Mouse (Mus musculus) hindbrain, embryonic 11.5 days (tissue): ENCODE data around the gene Nkain4. TPM values are rescaled to one million over a fixed set of nuclear protein-coding genes. Genes with fewer than 3 reads are reported as not detected.

ENCODE experiments used
- ATAC-seq: fragments of 200-750 bp; cut with Nextera tagmentation; 2 replicates; pipeline ENCODE4 v1.8.0; 2017; ENCODE audit warnings: mild to moderate bottlenecking, moderate TSS enrichment, moderate library complexity; ENCODE audit not compliant: low FRiP score
- DNase-seq: peaks from one replicate; pipeline ENCODE4 v3.0.0-alpha.2; 2015; ENCODE audit warnings: low spot score
- H3K27ac ChIP-seq: fragments of 300-500 bp; sonication (generic); 2 replicates; pipeline ENCODE4 v1.5.1; 2014; ENCODE audit warnings: mild to moderate bottlenecking, low read depth, low read length
- H3K27me3 ChIP-seq: fragments of 300-500 bp; sonication (generic); 2 replicates; pipeline ENCODE4 v1.6.1; 2014; ENCODE audit warnings: mild to moderate bottlenecking, low read length, moderate library complexity, mixed read lengths; ENCODE audit not compliant: control insufficient read depth, insufficient read depth
- H3K36me3 ChIP-seq: fragments of 300-500 bp; sonication (generic); 2 replicates; pipeline ENCODE4 v1.6.1; 2014; ENCODE audit warnings: mild to moderate bottlenecking, low read length, moderate library complexity, mixed read lengths; ENCODE audit not compliant: control insufficient read depth, insufficient read depth
- H3K4me1 ChIP-seq: fragments of 300-500 bp; sonication (generic); replicated peaks from 2 replicates; pipeline ENCODE4 v1.6.1; 2014; ENCODE audit warnings: low read length, mixed read lengths; ENCODE audit not compliant: control insufficient read depth, insufficient read depth
- H3K4me2 ChIP-seq: fragments of 300-500 bp; sonication (generic); replicated peaks from 2 replicates; pipeline ENCODE4 v1.6.1; 2014; ENCODE audit warnings: mild to moderate bottlenecking, low read depth, low read length
- H3K4me3 ChIP-seq: fragments of 300-500 bp; sonication (generic); 2 replicates; pipeline ENCODE4 v1.5.1; 2014; ENCODE audit warnings: low read depth, low read length
- H3K9ac ChIP-seq: fragments of 300-500 bp; sonication (generic); 2 replicates; pipeline ENCODE4 v1.6.1; 2014; ENCODE audit warnings: low read depth, low read length
- H3K9me3 ChIP-seq: fragments of 300-500 bp; sonication (generic); 2 replicates; pipeline ENCODE4 v1.6.1; 2016; ENCODE audit warnings: low read length; ENCODE audit not compliant: control insufficient read depth
- WGBS: fragments of 180-500 bp; shearing (Covaris S2); extraction: QIAGEN DNeasy Blood & Tissue Kit; methylation state at CpG from one replicate; pipeline ENCODE4 v1.1.7; 2014; 5-methylcytosine and 5-hydroxymethylcytosine counted together
- polyA plus RNA-seq: library from polyadenylated mRNA; unstranded; fragments of >200 nt; fragmentation: Nextera tagmentation; extraction: Ambion mirVana; gene quantifications from 2 replicates; pipeline ENCODE4 v1.2.1, GENCODE M21; 2014

Nkain4 gene
- polyA plus RNA-seq, 1 experiment from 2014 or later: 80.5 TPM

GRCm38 (mm10) chr2:180893537-180894028 lies 60.9 kb downstream of the Nkain4 start:
- H3K27ac ChIP-seq: peak overlapping the region; percentile 99
- ATAC-seq (peak; percentile 27), DNase-seq (peak; percentile 62)
- H3K9me3 ChIP-seq: no peaks in the 10 kb centered on the region
- peak overlapping the region; percentile 100 for H3K9ac ChIP-seq
- H3K27me3 ChIP-seq: peaks cover 7% of the 10 kb centered on the region; the same call in 1 of the 2 replicates
- 0% methylated on average over 49 of the region's 50 CpGs for WGBS
- H3K4me3 ChIP-seq: peak overlapping the region; percentile 93
- H3K4me1 ChIP-seq: peaks cover 7% of the 10 kb centered on the region
- H3K36me3 ChIP-seq: no peaks in the 10 kb centered on the region
- peak overlapping the region; percentile 82 for H3K4me2 ChIP-seq

- H3K36me3 ChIP-seq: no peaks in the 10 kb centered on the region
- H3K4me2 ChIP-seq: peak overlapping the region; percentile 82
- H3K27me3 ChIP-seq: peaks cover 7% of the 10 kb centered on the region; the same call in 1 of the 2 replicates
- peak overlapping the region; percentile 99 for H3K27ac ChIP-seq
- peak overlapping the region; percentile 100 for H3K9ac ChIP-seq
- H3K9me3 ChIP-seq: no peaks in the 10 kb centered on the region
- H3K4me1 ChIP-seq: peaks cover 9% of the 10 kb centered on the region
- WGBS: under 1% methylated on average over 79 of the region's 97 CpGs
- DNase-seq: peak; percentile 90
- peak overlapping the region; percentile 93 for H3K4me3 ChIP-seq
- peak; percentile 17 for ATAC-seq
Observed at GRCm38 (mm10) chr2:180892841-180893521, 61.5 kb downstream of the Nkain4 start.

- 5% methylated on average over 9 of the region's 9 CpGs for WGBS
- H3K27me3 ChIP-seq: peaks cover 7% of the 10 kb centered on the region; the same call in 1 of the 2 replicates
- no peaks in the 10 kb centered on the region for H3K9me3 ChIP-seq
- peak overlapping the region; percentile 100 for H3K9ac ChIP-seq
- H3K4me1 ChIP-seq: peaks cover 11% of the 10 kb centered on the region
- H3K36me3 ChIP-seq: no peaks in the 10 kb centered on the region
- H3K4me3 ChIP-seq: peak overlapping the region; percentile 93
- H3K27ac ChIP-seq: peak overlapping the region; percentile 99
- DNase-seq: no peak
- peak overlapping the region; percentile 82 for H3K4me2 ChIP-seq
- ATAC-seq: no peak
Observed at GRCm38 (mm10) chr2:180891835-180892323, 62.6 kb downstream of the Nkain4 start.

- peaks cover 7% of the 10 kb centered on the region; the same call in 1 of the 2 replicates for H3K27me3 ChIP-seq
- peak overlapping the region; percentile 93 for H3K4me3 ChIP-seq
- H3K4me2 ChIP-seq: peak overlapping the region; percentile 82
- no peaks in the 10 kb centered on the region for H3K9me3 ChIP-seq
- DNase-seq (peak; percentile 77), ATAC-seq (no peak)
- peak overlapping the region; percentile 100 for H3K9ac ChIP-seq
- under 1% methylated on average over 37 of the region's 37 CpGs for WGBS
- H3K27ac ChIP-seq: peak overlapping the region; percentile 99
- peaks cover 11% of the 10 kb centered on the region for H3K4me1 ChIP-seq
- no peaks in the 10 kb centered on the region for H3K36me3 ChIP-seq
Observed at GRCm38 (mm10) chr2:180891075-180891834, 63.2 kb downstream of the Nkain4 start.

GRCm38 (mm10) chr2:180890422-180891074 lies 64.0 kb downstream of the Nkain4 start:
- ATAC-seq (peak; percentile 2; the same call in 1 of the 2 replicates), DNase-seq (no peak)
- Histone ChIP-seq H3K27ac (peak overlapping the region; percentile 99), H3K9ac (peak overlapping the region; percentile 100), H3K4me2 (peak overlapping the region; percentile 82), H3K4me1 (peaks cover 12% of the 10 kb centered on the region), H3K9me3 (no peaks in the 10 kb centered on the region), H3K27me3 (peaks cover 7% of the 10 kb centered on the region; the same call in 1 of the 2 replicates), H3K36me3 (no peaks in the 10 kb centered on the region), H3K4me3 (peak overlapping the region; percentile 93)
- WGBS: 2% methylated on average over 21 of the region's 29 CpGs

- 0 out of 2 replicates have a peak, but pooled peaks cover 4% of the 10 kb centered on the region for H3K27me3 ChIP-seq
- no peak; the same call in 1 of the 2 replicates for ATAC-seq
- H3K4me3 ChIP-seq: peak overlapping the region; percentile 37
Observed at GRCm38 (mm10) chr2:180889921-180890280, 64.6 kb downstream of the Nkain4 start.

GRCm38 (mm10) chr2:180889271-180889920 lies 65.1 kb downstream of the Nkain4 start:
- H3K36me3 ChIP-seq: no peaks in the 10 kb centered on the region
- peak overlapping the region; percentile 70 for H3K4me2 ChIP-seq
- no peaks in the 10 kb centered on the region for H3K9me3 ChIP-seq
- ATAC-seq (peak; percentile 15), DNase-seq (peak; percentile 73)
- peak overlapping the region; percentile 37 for H3K4me3 ChIP-seq
- H3K27ac ChIP-seq: peak overlapping the region; percentile 99
- H3K27me3 ChIP-seq: 0 out of 2 replicates have a peak, but pooled peaks cover 4% of the 10 kb centered on the region
- WGBS: 5% methylated on average over 19 of the region's 19 CpGs
- peaks cover 8% of the 10 kb centered on the region for H3K4me1 ChIP-seq
- peak overlapping the region; percentile 74 for H3K9ac ChIP-seq

More at GRCm38 (mm10) chr2:180889921-180890280, 64.6 kb downstream of the Nkain4 start:
- peak overlapping the region; percentile 99 for H3K27ac ChIP-seq
- peaks cover 8% of the 10 kb centered on the region for H3K4me1 ChIP-seq
- WGBS: 9% methylated on average over 4 of the region's 4 CpGs
- H3K9me3 ChIP-seq: no peaks in the 10 kb centered on the region
- DNase-seq: no peak
- H3K4me2 ChIP-seq: peak overlapping the region; percentile 82
- no peaks in the 10 kb centered on the region for H3K36me3 ChIP-seq
- H3K9ac ChIP-seq: peak overlapping the region; percentile 74

- Histone ChIP-seq H3K4me1 (peaks cover 12% of the 10 kb centered on the region), H3K36me3 (0 out of 2 replicates have a peak, but pooled peaks cover 3% of the 10 kb centered on the region)
Observed at GRCm38 (mm10) chr2:180885270-180885669, 69.2 kb downstream of the Nkain4 start.

More at GRCm38 (mm10) chr2:180885270-180885669, 69.2 kb downstream of the Nkain4 start:
- no peaks in the 10 kb centered on the region for H3K27me3 ChIP-seq
- no peak overlapping the region for H3K4me2 ChIP-seq
- H3K4me3 ChIP-seq: no peak overlapping the region
- DNase-seq: no peak
- no peak overlapping the region for H3K9ac ChIP-seq
- H3K27ac ChIP-seq: no peak overlapping the region
- H3K9me3 ChIP-seq: no peaks in the 10 kb centered on the region
- 80% methylated on average over 5 of the region's 5 CpGs for WGBS
- no peak for ATAC-seq
